Mouse (Mus musculus) liver, embryonic 13.5 days (tissue): Measurements from ENCODE around the gene Pkhd1. TPM values are rescaled to one million over a fixed set of nuclear protein-coding genes. Genes with fewer than 3 reads are reported as not detected.

Experiments
- ATAC-seq: fragments of 200-750 bp; cut with Nextera tagmentation; 2 replicates; pipeline ENCODE4 v1.8.0; 2017; ENCODE audit warnings: low read depth, mild to moderate bottlenecking, moderate number of reproducible peaks, moderate library complexity
- DNase-seq: peaks from one replicate; pipeline ENCODE4 v3.0.0; 2022
- H3K27ac ChIP-seq: fragments of 300-500 bp; sonication (generic); 2 replicates; pipeline ENCODE4 v1.5.1; 2015; ENCODE audit warnings: moderate library complexity, mild to moderate bottlenecking, inconsistent platforms
- H3K27me3 ChIP-seq: fragments of 300-500 bp; sonication (generic); 2 replicates; pipeline ENCODE4 v1.6.1; 2015; ENCODE audit warnings: mild to moderate bottlenecking, inconsistent platforms
- H3K36me3 ChIP-seq: fragments of 300-500 bp; sonication (generic); 2 replicates; pipeline ENCODE4 v1.6.1; 2015; ENCODE audit warnings: mild to moderate bottlenecking, inconsistent platforms
- H3K4me1 ChIP-seq: fragments of 300-500 bp; sonication (generic); replicated peaks from 2 replicates; pipeline ENCODE4 v1.6.1; 2015; ENCODE audit warnings: inconsistent platforms
- H3K4me2 ChIP-seq: fragments of 300-500 bp; sonication (generic); 2 replicates; pipeline ENCODE4 v1.6.1; 2015; ENCODE audit warnings: inconsistent platforms, mild to moderate bottlenecking, moderate library complexity
- H3K4me3 ChIP-seq: fragments of 300-500 bp; sonication (generic); replicated peaks from 2 replicates; pipeline ENCODE4 v1.5.1; 2015; ENCODE audit warnings: mild to moderate bottlenecking, inconsistent platforms
- H3K9ac ChIP-seq: fragments of 300-500 bp; sonication (generic); 2 replicates; pipeline ENCODE4 v1.6.1; 2015; ENCODE audit warnings: mild to moderate bottlenecking, inconsistent platforms
- H3K9me3 ChIP-seq: fragments of 300-500 bp; sonication (generic); replicated peaks from 2 replicates; pipeline ENCODE4 v1.6.1; 2016; ENCODE audit warnings: inconsistent platforms
- WGBS: fragments of 180-500 bp; shearing (Covaris S2); methylation state at CpG from one replicate; pipeline ENCODE4 v1.1.7; 2015; ENCODE audit not compliant: insufficient replicate concordance; 5-methylcytosine and 5-hydroxymethylcytosine counted together
- polyA plus RNA-seq: library from polyadenylated mRNA; unstranded; fragments of >200 nt; fragmentation: Nextera tagmentation; extraction: Ambion mirVana; gene quantifications from 2 replicates; pipeline ENCODE4 v1.2.1, GENCODE M21; 2015

Pkhd1 gene
- 0.10 and 0.12 TPM in 2 replicates for polyA plus RNA-seq

GRCm38 (mm10) chr1:20617849-20618530 lies at the start of gene Pkhd1:
Pkhd1 (minus strand) TSS chr1:20618064.
- no peak within 1 kb of the TSS for H3K9ac ChIP-seq
- ATAC-seq = no peak

GRCm38 (mm10) chr1:20667567-20667966 lies 49.7 kb upstream of the Pkhd1 start:
- H3K27me3 ChIP-seq = no peaks in the 10 kb centered on the region
- DNase-seq (no peak), ATAC-seq (no peak)
- 67% methylated on average over 7 of the region's 7 CpGs for WGBS
- no peak overlapping the region for H3K9ac ChIP-seq
- no peak overlapping the region for H3K27ac ChIP-seq
- H3K4me1 ChIP-seq = no peaks in the 10 kb centered on the region
- no peak overlapping the region for H3K4me3 ChIP-seq
- no peak overlapping the region for H3K4me2 ChIP-seq
- no peaks in the 10 kb centered on the region for H3K36me3 ChIP-seq
- no peaks in the 10 kb centered on the region for H3K9me3 ChIP-seq

More at GRCm38 (mm10) chr1:20617849-20618530, at the start of gene Pkhd1:
- Histone ChIP-seq H3K27me3 (no peaks in the 10 kb centered on the region), H3K27ac (no peak within 1 kb of the TSS), H3K4me1 (no peaks in the 10 kb centered on the region), H3K4me2 (no peak within 1 kb of the TSS), H3K36me3 (no peaks in the 10 kb centered on the region), H3K4me3 (0 out of 2 replicates have a peak within 1 kb of the TSS, but pooled peaks have one; percentile 1), H3K9me3 (no peaks in the 10 kb centered on the region)
- WGBS = 59% methylated on average over 10 of the region's 10 CpGs
- DNase-seq = no peak

DNA sequence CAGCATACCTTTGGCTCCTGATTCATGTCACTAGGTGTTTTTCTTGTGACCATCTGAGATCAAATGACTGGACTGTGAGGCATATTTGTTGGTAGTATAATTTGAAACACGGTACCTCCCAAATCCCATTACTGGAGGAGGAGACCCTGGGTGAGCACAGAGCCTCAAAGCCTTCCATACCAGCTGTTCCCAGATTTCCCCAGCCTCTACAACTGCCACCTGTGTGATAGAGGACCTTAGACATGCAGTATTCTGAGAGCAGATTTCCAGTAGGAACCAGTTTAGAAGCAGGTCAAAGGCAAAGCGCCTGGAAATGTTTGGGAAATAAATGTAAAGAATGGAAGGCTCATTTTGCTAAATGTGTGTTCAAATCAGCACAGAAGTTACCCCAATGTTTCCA lies 48.4 kb upstream of the Pkhd1 start:
- DNase-seq = no peak
- no peaks in the 10 kb centered on the region for H3K27me3 ChIP-seq
- 62% methylated on average over 2 of the region's 2 CpGs for WGBS

GRCm38 (mm10) chr1:20655085-20655484 lies 37.2 kb upstream of the Pkhd1 start:
- no peak for ATAC-seq
- no peak overlapping the region for H3K4me2 ChIP-seq

More for the DNA sequence above, 48.4 kb upstream of the Pkhd1 start:
- H3K36me3 ChIP-seq = no peaks in the 10 kb centered on the region
- no peak for ATAC-seq
- no peak overlapping the region for H3K9ac ChIP-seq
- H3K9me3 ChIP-seq = no peaks in the 10 kb centered on the region
- H3K4me3 ChIP-seq = no peak overlapping the region
- H3K4me1 ChIP-seq = no peaks in the 10 kb centered on the region
- no peak overlapping the region for H3K4me2 ChIP-seq
- H3K27ac ChIP-seq = no peak overlapping the region

DNA sequence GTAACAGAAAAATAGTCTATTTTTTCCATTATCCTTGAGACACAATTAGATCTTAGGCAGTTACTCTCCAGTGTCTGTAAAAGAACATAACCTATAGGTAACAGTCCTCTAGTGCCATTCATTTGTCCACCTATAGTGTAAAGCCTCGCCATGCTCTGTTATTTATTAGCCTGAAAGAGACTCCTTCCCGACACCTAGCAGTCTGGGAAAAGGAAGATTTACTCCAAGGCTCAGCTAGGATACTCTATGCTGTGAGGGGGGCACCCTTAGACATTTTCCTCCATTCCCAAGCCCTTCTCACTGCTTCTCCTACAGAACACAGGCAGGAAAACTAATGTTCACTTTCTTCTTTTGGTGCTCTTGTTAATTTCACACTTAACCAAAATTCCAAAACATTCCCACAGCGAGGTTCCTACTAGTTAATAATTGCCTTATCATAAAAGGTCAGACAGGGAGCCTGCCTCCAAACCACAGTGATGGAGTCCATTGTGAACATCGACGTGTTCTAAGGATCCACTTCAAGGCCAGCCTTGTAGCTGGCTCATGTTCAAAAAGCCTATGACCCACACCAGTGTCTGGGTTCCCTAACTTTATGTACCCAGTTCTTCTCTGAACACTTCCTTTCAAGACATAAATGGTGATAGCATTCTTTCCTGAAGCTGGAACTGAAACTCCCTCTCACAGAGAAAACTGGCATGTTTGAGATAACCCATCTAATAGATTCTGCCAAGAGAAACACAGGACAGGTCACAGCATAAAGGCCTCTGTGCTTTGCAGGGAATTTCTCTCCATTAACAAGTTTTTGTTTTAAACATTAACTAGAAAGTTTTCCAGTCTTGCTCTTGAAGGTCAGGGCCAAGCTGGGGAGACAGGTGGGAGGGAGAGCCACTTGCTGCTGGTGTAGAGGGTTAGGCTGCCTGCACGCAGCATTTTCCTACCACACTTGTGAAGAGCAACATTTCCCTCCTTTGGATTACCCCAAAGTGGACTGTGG lies 35.9 kb upstream of the Pkhd1 start:
- DNase-seq (no peak), ATAC-seq (no peak)
- no peak overlapping the region for H3K27ac ChIP-seq
- H3K4me3 ChIP-seq = no peak overlapping the region
- no peak overlapping the region for H3K4me2 ChIP-seq
- 38% methylated on average over 6 of the region's 6 CpGs for WGBS
- no peaks in the 10 kb centered on the region for H3K9me3 ChIP-seq
- no peaks in the 10 kb centered on the region for H3K4me1 ChIP-seq
- H3K36me3 ChIP-seq = no peaks in the 10 kb centered on the region
- no peak overlapping the region for H3K9ac ChIP-seq
- H3K27me3 ChIP-seq = no peaks in the 10 kb centered on the region

More at GRCm38 (mm10) chr1:20655085-20655484, 37.2 kb upstream of the Pkhd1 start:
- H3K4me3 ChIP-seq = no peak overlapping the region
- no peaks in the 10 kb centered on the region for H3K9me3 ChIP-seq
- no peak overlapping the region for H3K9ac ChIP-seq
- no peaks in the 10 kb centered on the region for H3K4me1 ChIP-seq
- H3K27me3 ChIP-seq = no peaks in the 10 kb centered on the region
- no peak for DNase-seq
- H3K27ac ChIP-seq = no peak overlapping the region
- H3K36me3 ChIP-seq = no peaks in the 10 kb centered on the region
- WGBS = 56% methylated on average over 5 of the region's 5 CpGs

DNA sequence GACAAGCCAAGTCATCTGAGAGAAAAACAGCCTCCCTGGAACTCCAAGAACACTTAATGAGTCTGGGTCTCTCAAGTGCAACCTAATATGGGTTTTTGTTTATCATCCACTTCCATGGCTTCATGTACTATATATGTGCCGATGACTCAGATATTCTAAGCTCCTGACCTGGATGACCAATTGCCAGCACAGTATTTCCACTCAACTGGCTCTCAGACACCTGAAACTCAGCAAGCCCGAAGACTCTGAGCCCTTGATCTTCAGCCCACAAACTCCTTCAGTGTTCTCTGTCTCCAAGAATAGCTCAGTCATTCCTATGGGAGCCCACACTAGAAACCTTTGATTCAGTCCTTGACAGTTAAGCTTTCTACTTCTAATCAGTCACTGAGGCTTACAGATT lies 17.0 kb upstream of the Pkhd1 start:
- no peaks in the 10 kb centered on the region for H3K36me3 ChIP-seq
- no peaks in the 10 kb centered on the region for H3K4me1 ChIP-seq
- H3K9ac ChIP-seq = no peak overlapping the region
- ATAC-seq (no peak), DNase-seq (no peak)
- H3K9me3 ChIP-seq = no peaks in the 10 kb centered on the region
- 58% methylated on average over 2 of the region's 2 CpGs for WGBS
- no peaks in the 10 kb centered on the region for H3K27me3 ChIP-seq
- no peak overlapping the region for H3K4me3 ChIP-seq
- H3K27ac ChIP-seq = no peak overlapping the region
- no peak overlapping the region for H3K4me2 ChIP-seq

- ATAC-seq (no peak), DNase-seq (no peak)
- no peak overlapping the region for H3K27ac ChIP-seq
- H3K9me3 ChIP-seq = no peaks in the 10 kb centered on the region
- no peak overlapping the region for H3K4me2 ChIP-seq
- H3K9ac ChIP-seq = no peak overlapping the region
- no peaks in the 10 kb centered on the region for H3K36me3 ChIP-seq
- H3K4me3 ChIP-seq = no peak overlapping the region
- WGBS = 58% methylated on average over 7 of the region's 7 CpGs
- H3K27me3 ChIP-seq = no peaks in the 10 kb centered on the region
- H3K4me1 ChIP-seq = no peaks in the 10 kb centered on the region
Observed at GRCm38 (mm10) chr1:20633276-20633869, 15.5 kb upstream of the Pkhd1 start.

DNA sequence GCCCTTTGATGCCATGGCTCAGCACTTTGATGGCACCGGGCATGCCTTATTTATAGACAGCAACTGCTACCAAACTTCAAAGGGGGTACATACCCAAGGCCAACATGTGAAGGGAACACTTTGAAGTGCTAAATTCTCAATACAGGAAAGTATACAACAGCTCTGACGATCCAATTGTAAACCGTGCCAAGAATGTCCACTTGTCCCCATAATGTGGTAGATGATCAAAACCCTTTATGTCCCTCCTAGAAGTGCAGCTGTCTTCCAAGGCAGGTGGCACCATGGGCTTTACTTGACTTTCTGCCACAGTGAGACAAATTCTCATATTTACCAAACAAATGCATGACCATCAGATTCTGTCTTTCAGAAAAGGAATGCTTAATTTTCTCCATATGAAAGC lies 6.7 kb upstream of the Pkhd1 start:
- H3K9ac ChIP-seq = no peak overlapping the region
- no peak overlapping the region for H3K4me3 ChIP-seq
- no peak for DNase-seq
- ATAC-seq = no peak
- no peaks in the 10 kb centered on the region for H3K27me3 ChIP-seq
- no peaks in the 10 kb centered on the region for H3K4me1 ChIP-seq
- no peaks in the 10 kb centered on the region for H3K9me3 ChIP-seq
- no peaks in the 10 kb centered on the region for H3K36me3 ChIP-seq
- 65% methylated on average over 3 of the region's 3 CpGs for WGBS
- H3K27ac ChIP-seq = no peak overlapping the region
- no peak overlapping the region for H3K4me2 ChIP-seq

- Histone ChIP-seq H3K27me3 (no peaks in the 10 kb centered on the region), H3K27ac (no peak overlapping the region), H3K4me2 (no peak overlapping the region), H3K9me3 (no peaks in the 10 kb centered on the region), H3K4me1 (no peaks in the 10 kb centered on the region), H3K9ac (no peak overlapping the region), H3K36me3 (no peaks in the 10 kb centered on the region), H3K4me3 (no peak overlapping the region)
- 74% methylated on average over 4 of the region's 4 CpGs for WGBS
- no peak for DNase-seq
- no peak for ATAC-seq
Observed at GRCm38 (mm10) chr1:20623375-20623774, 5.5 kb upstream of the Pkhd1 start.

- Histone ChIP-seq H3K36me3 (no peaks in the 10 kb centered on the region), H3K9me3 (no peaks in the 10 kb centered on the region), H3K9ac (no peak overlapping the region), H3K4me1 (no peaks in the 10 kb centered on the region), H3K4me3 (no peak overlapping the region), H3K4me2 (no peak overlapping the region), H3K27me3 (no peaks in the 10 kb centered on the region), H3K27ac (no peak overlapping the region)
- ATAC-seq = no peak
- DNase-seq = no peak
- 42% methylated on average over 2 of the region's 2 CpGs for WGBS
Observed at GRCm38 (mm10) chr1:20620611-20621010, 2.7 kb upstream of the Pkhd1 start.

- Histone ChIP-seq H3K27ac (no peak overlapping the region), H3K4me1 (no peaks in the 10 kb centered on the region), H3K4me3 (no peak overlapping the region), H3K9me3 (no peaks in the 10 kb centered on the region), H3K9ac (no peak overlapping the region), H3K4me2 (no peak overlapping the region), H3K36me3 (no peaks in the 10 kb centered on the region), H3K27me3 (no peaks in the 10 kb centered on the region)
- ATAC-seq = no peak
- 45% methylated on average over 3 of the region's 3 CpGs for WGBS
- no peak for DNase-seq
Observed at GRCm38 (mm10) chr1:20619363-20619762, 1.5 kb upstream of the Pkhd1 start.
